Mouse (Mus musculus) intestine, embryonic 15.5 days (tissue): ENCODE measurements at regions not wholly inside any gene's neighbourhood (a gene's known extent, or its start where the extent isn't known, plus 50 kb on each side); places are given as distances from the start of the nearest gene placed in this dataset.

Experiments
- ATAC-seq: fragments of 200-750 bp; cut with Nextera tagmentation; 2 replicates; pipeline ENCODE4 v1.8.0; 2017; ENCODE audit warnings: moderate TSS enrichment, moderate library complexity
- H3K27ac ChIP-seq: fragments of 300-500 bp; sonication (generic); 2 replicates; pipeline ENCODE4 v1.5.1; 2015; ENCODE audit warnings: mild to moderate bottlenecking, inconsistent platforms
- H3K27me3 ChIP-seq: fragments of 300-500 bp; sonication (generic); replicated peaks from 2 replicates; pipeline ENCODE4 v1.6.1; 2015; ENCODE audit warnings: inconsistent platforms
- H3K36me3 ChIP-seq: fragments of 300-500 bp; sonication (generic); 2 replicates; pipeline ENCODE4 v1.6.1; 2015; ENCODE audit warnings: inconsistent platforms
- H3K4me1 ChIP-seq: fragments of 300-500 bp; sonication (generic); replicated peaks from 2 replicates; pipeline ENCODE4 v1.6.1; 2015; ENCODE audit warnings: inconsistent platforms
- H3K4me2 ChIP-seq: fragments of 300-500 bp; sonication (generic); replicated peaks from 2 replicates; pipeline ENCODE4 v1.6.1; 2015; ENCODE audit warnings: mild to moderate bottlenecking, inconsistent platforms
- H3K4me3 ChIP-seq: fragments of 300-500 bp; sonication (generic); replicated peaks from 2 replicates; pipeline ENCODE4 v1.5.1; 2015; ENCODE audit warnings: inconsistent platforms
- H3K9ac ChIP-seq: fragments of 300-500 bp; sonication (generic); 2 replicates; pipeline ENCODE4 v1.6.1; 2015; ENCODE audit warnings: inconsistent platforms
- H3K9me3 ChIP-seq: fragments of 300-500 bp; sonication (generic); 2 replicates; pipeline ENCODE4 v1.6.1; 2016; ENCODE audit warnings: inconsistent platforms
- WGBS: fragments of 180-500 bp; shearing (Covaris S2); methylation state at CpG from one replicate; pipeline ENCODE4 v1.1.7; 2015; 5-methylcytosine and 5-hydroxymethylcytosine counted together

- H3K4me1 ChIP-seq = no peaks in the 10 kb centered on the region
- no peak overlapping the region for H3K9ac ChIP-seq
- no peaks in the 10 kb centered on the region for H3K9me3 ChIP-seq
- H3K4me2 ChIP-seq = no peak overlapping the region
- no peaks in the 10 kb centered on the region for H3K36me3 ChIP-seq
- H3K27me3 ChIP-seq = no peaks in the 10 kb centered on the region
- no peak for ATAC-seq
- no peak overlapping the region for H3K4me3 ChIP-seq
- 80% methylated on average over 4 of the region's 4 CpGs for WGBS
- H3K27ac ChIP-seq = no peak overlapping the region
Measured at GRCm38 (mm10) chr5:85772660-85773059, 292.7 kb downstream of the Cenpc1 start.

GRCm38 (mm10) chr5:85772086-85772485 is 293.3 kb downstream of the Cenpc1 start:
- H3K4me3 ChIP-seq = no peak overlapping the region
- H3K9me3 ChIP-seq = no peaks in the 10 kb centered on the region
- no peak for ATAC-seq
- WGBS = 71% methylated on average over 4 of the region's 4 CpGs
- H3K27me3 ChIP-seq = no peaks in the 10 kb centered on the region
- no peak overlapping the region for H3K27ac ChIP-seq
- H3K36me3 ChIP-seq = no peaks in the 10 kb centered on the region
- no peak overlapping the region for H3K4me2 ChIP-seq
- no peaks in the 10 kb centered on the region for H3K4me1 ChIP-seq
- H3K9ac ChIP-seq = no peak overlapping the region

- Histone ChIP-seq H3K36me3 (no peaks in the 10 kb centered on the region), H3K4me2 (no peak overlapping the region), H3K27ac (no peak overlapping the region), H3K9me3 (no peaks in the 10 kb centered on the region), H3K9ac (no peak overlapping the region), H3K4me1 (no peaks in the 10 kb centered on the region), H3K4me3 (no peak overlapping the region), H3K27me3 (no peaks in the 10 kb centered on the region)
- no peak for ATAC-seq
- WGBS = 84% methylated on average over 3 of the region's 3 CpGs
Measured at GRCm38 (mm10) chr5:85767157-85767556, 298.2 kb downstream of the Cenpc1 start.

GRCm38 (mm10) chr5:85756716-85757115 is 308.7 kb downstream of the Cenpc1 start:
- H3K4me2 ChIP-seq = no peak overlapping the region
- no peaks in the 10 kb centered on the region for H3K27me3 ChIP-seq
- H3K4me1 ChIP-seq = no peaks in the 10 kb centered on the region
- no peak overlapping the region for H3K9ac ChIP-seq
- H3K9me3 ChIP-seq = no peaks in the 10 kb centered on the region
- ATAC-seq = no peak
- no peak overlapping the region for H3K4me3 ChIP-seq
- H3K36me3 ChIP-seq = no peaks in the 10 kb centered on the region
- H3K27ac ChIP-seq = no peak overlapping the region
- 71% methylated on average over 8 of the region's 8 CpGs for WGBS

GRCm38 (mm10) chr5:85754227-85754626 is 311.2 kb downstream of the Cenpc1 start:
- no peaks in the 10 kb centered on the region for H3K36me3 ChIP-seq
- H3K4me3 ChIP-seq = no peak overlapping the region
- no peaks in the 10 kb centered on the region for H3K4me1 ChIP-seq
- 91% methylated on average over 12 of the region's 12 CpGs for WGBS
- no peak overlapping the region for H3K27ac ChIP-seq
- no peaks in the 10 kb centered on the region for H3K9me3 ChIP-seq
- H3K4me2 ChIP-seq = no peak overlapping the region
- H3K27me3 ChIP-seq = no peaks in the 10 kb centered on the region
- no peak overlapping the region for H3K9ac ChIP-seq
- ATAC-seq = no peak

- Histone ChIP-seq H3K4me3 (no peak overlapping the region), H3K36me3 (no peaks in the 10 kb centered on the region), H3K27ac (no peak overlapping the region), H3K9me3 (no peaks in the 10 kb centered on the region), H3K27me3 (no peaks in the 10 kb centered on the region), H3K4me1 (no peaks in the 10 kb centered on the region), H3K9ac (no peak overlapping the region), H3K4me2 (no peak overlapping the region)
- WGBS = 88% methylated on average over 3 of the region's 3 CpGs
- ATAC-seq = no peak
Measured at GRCm38 (mm10) chr5:85753109-85753508, 312.3 kb downstream of the Cenpc1 start.

GRCm38 (mm10) chr5:85751649-85752048 is 313.7 kb downstream of the Cenpc1 start:
- Histone ChIP-seq H3K4me1 (no peaks in the 10 kb centered on the region), H3K9me3 (no peaks in the 10 kb centered on the region), H3K4me3 (no peak overlapping the region), H3K36me3 (no peaks in the 10 kb centered on the region), H3K9ac (no peak overlapping the region), H3K4me2 (no peak overlapping the region), H3K27me3 (no peaks in the 10 kb centered on the region), H3K27ac (no peak overlapping the region)
- no peak for ATAC-seq
- 76% methylated on average over 2 of the region's 2 CpGs for WGBS

- Histone ChIP-seq H3K4me3 (no peak overlapping the region), H3K27ac (no peak overlapping the region), H3K4me2 (no peak overlapping the region), H3K36me3 (no peaks in the 10 kb centered on the region), H3K9me3 (no peaks in the 10 kb centered on the region), H3K4me1 (no peaks in the 10 kb centered on the region), H3K9ac (no peak overlapping the region), H3K27me3 (no peaks in the 10 kb centered on the region)
- 68% methylated on average over 1 of the region's 1 CpGs for WGBS
- no peak for ATAC-seq
Measured at GRCm38 (mm10) chr5:85750893-85751292, 314.5 kb downstream of the Cenpc1 start.

DNA sequence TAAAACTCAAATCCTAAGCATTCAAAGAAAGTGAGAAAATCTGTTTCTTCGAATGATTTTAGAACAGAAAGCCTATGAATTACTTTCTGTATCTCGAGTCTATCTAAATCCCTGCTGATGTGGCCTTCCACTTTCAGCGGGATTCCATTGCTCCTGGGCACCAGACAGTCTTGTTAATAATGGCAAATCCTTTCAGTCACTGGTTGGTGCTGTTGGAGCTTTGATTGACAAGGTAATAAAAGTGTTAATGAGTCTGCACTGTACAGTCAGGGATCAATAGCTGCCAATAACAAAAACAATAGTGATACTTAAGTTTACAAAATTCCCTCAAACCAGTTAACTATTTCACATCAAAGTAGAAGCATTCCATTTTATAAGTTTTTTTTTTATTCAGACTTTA is 335.8 kb downstream of the Cenpc1 start:
- WGBS = 73% methylated on average over 3 of the region's 3 CpGs
- no peak for ATAC-seq
- Histone ChIP-seq H3K9me3 (no peaks in the 10 kb centered on the region), H3K27me3 (no peaks in the 10 kb centered on the region), H3K4me1 (no peaks in the 10 kb centered on the region), H3K27ac (no peak overlapping the region), H3K4me2 (no peak overlapping the region), H3K36me3 (no peaks in the 10 kb centered on the region), H3K9ac (no peak overlapping the region), H3K4me3 (no peak overlapping the region)

DNA sequence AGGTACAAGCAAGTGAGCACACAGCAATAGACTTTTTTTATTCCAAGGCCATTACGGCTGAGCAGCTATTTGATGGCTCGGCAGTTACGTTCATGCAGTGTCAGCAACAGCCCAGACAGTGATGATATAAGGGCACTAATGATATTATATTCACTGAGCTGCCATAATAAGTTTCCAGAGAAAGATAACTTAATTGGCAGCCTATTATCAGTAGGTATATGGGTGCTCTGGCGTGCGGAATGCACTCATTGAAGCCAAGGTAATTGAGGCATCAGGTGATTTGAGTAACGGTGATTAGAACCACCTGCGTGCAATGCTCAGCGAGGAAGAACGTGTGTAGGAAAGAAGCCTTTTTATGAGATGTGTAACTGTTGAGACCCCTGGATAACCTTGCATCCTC is 358.0 kb downstream of the Cenpc1 start:
- H3K4me2 ChIP-seq = no peak overlapping the region
- no peaks in the 10 kb centered on the region for H3K36me3 ChIP-seq
- no peak overlapping the region for H3K9ac ChIP-seq
- no peaks in the 10 kb centered on the region for H3K27me3 ChIP-seq
- WGBS = 84% methylated on average over 9 of the region's 9 CpGs
- H3K4me1 ChIP-seq = no peaks in the 10 kb centered on the region
- no peak overlapping the region for H3K4me3 ChIP-seq
- no peak overlapping the region for H3K27ac ChIP-seq
- ATAC-seq = no peak
- no peaks in the 10 kb centered on the region for H3K9me3 ChIP-seq

GRCm38 (mm10) chr5:85706598-85706997 is 358.8 kb downstream of the Cenpc1 start:
- 63% methylated on average over 1 of the region's 1 CpGs for WGBS
- Histone ChIP-seq H3K27me3 (no peaks in the 10 kb centered on the region), H3K36me3 (no peaks in the 10 kb centered on the region), H3K4me2 (no peak overlapping the region), H3K4me3 (no peak overlapping the region), H3K9ac (no peak overlapping the region), H3K27ac (no peak overlapping the region), H3K9me3 (no peaks in the 10 kb centered on the region), H3K4me1 (no peaks in the 10 kb centered on the region)
- no peak for ATAC-seq

DNA sequence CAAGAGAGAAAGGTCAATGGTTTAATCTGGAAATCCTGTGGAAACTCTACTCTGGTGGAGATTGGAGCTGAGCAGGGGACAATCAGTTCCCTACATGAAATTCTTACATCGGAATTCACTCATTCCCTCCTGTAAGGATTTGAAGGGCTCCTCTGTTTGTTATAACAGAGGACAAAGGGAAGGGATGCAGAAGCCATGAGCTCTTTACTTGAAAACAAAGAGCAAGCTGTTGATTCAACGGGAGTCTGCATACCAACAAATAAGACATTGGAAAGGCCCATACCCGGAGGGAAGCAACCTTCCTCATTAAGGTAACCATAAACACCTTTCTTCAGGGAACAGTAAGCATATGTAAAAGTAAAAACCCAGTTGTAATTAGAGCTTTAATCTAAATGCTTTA is 359.3 kb downstream of the Cenpc1 start:
- Histone ChIP-seq H3K27ac (no peak overlapping the region), H3K4me1 (no peaks in the 10 kb centered on the region), H3K27me3 (no peaks in the 10 kb centered on the region), H3K4me3 (no peak overlapping the region), H3K9ac (no peak overlapping the region), H3K4me2 (no peak overlapping the region), H3K36me3 (no peaks in the 10 kb centered on the region), H3K9me3 (no peaks in the 10 kb centered on the region)
- 46% methylated on average over 3 of the region's 3 CpGs for WGBS
- no peak for ATAC-seq

GRCm38 (mm10) chr5:85677872-85678271 is 387.5 kb downstream of the Cenpc1 start:
- ATAC-seq = no peak
- 80% methylated on average over 4 of the region's 4 CpGs for WGBS

DNA sequence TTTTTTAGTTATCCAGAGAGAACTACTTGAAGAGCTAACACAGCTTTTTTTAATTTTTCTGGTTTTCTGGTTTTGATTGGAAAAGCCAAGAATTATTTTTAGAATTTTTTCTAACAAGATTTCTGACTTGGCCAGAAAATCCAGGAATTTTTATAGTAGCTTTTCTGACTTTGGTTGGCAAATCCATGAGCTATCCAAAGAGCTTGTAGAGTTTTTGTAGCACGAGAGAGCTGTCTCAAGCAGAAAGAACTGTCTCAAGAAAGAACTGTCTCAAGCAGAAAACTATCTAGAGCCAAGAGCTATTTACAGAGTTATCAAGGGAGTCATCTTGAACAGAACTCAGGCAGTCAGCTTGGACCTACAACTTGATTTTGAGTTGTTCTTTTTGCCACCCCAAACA is 394.3 kb downstream of the Cenpc1 start:
- no peak overlapping the region for H3K9ac ChIP-seq

More at GRCm38 (mm10) chr5:85677872-85678271, 387.5 kb downstream of the Cenpc1 start:
- no peaks in the 10 kb centered on the region for H3K27me3 ChIP-seq
- H3K27ac ChIP-seq = no peak overlapping the region
- H3K4me1 ChIP-seq = no peaks in the 10 kb centered on the region
- H3K9me3 ChIP-seq = no peaks in the 10 kb centered on the region
- H3K36me3 ChIP-seq = no peaks in the 10 kb centered on the region
- H3K4me3 ChIP-seq = no peak overlapping the region
- no peak overlapping the region for H3K4me2 ChIP-seq
- no peak overlapping the region for H3K9ac ChIP-seq

More for the DNA sequence above, 394.3 kb downstream of the Cenpc1 start:
- H3K4me2 ChIP-seq = no peak overlapping the region
- H3K4me3 ChIP-seq = no peak overlapping the region
- H3K27me3 ChIP-seq = no peaks in the 10 kb centered on the region
- 78% methylated on average over 1 of the region's 1 CpGs for WGBS
- no peak overlapping the region for H3K27ac ChIP-seq
- ATAC-seq = no peak
- H3K36me3 ChIP-seq = no peaks in the 10 kb centered on the region
- H3K4me1 ChIP-seq = no peaks in the 10 kb centered on the region
- no peaks in the 10 kb centered on the region for H3K9me3 ChIP-seq
